Mouse (Mus musculus) layer of hippocampus, postnatal 36 days (tissue): ENCODE data around the gene Efcab1. TPM values are rescaled to one million over a fixed set of nuclear protein-coding genes. Genes with fewer than 3 reads are reported as not detected.
"Not testable (repeated sequence)": the region's sequence is repeated elsewhere in the genome, so short reads cannot be mapped to it uniquely, and the experiment has no call there.

ENCODE experiments used
- DNase-seq, 2 experiments: peaks; one replicate each; pipeline ENCODE4 v3.0.0; 2022
- total RNA-seq, 2 experiments: library from RNA; stranded (reverse); gene quantifications; 2 replicates each; pipeline ENCODE4 v1.2.3; 2021

Efcab1 gene
- 1 to 10 TPM; 7.2 to 7.9 TPM for total RNA-seq

GRCm38 (mm10) chr16:14906393-14907100 is at the start of gene Efcab1:
Efcab1 (plus strand) TSS chr16:14906606.
- peak; percentile 63 to 65 for DNase-seq

DNA sequence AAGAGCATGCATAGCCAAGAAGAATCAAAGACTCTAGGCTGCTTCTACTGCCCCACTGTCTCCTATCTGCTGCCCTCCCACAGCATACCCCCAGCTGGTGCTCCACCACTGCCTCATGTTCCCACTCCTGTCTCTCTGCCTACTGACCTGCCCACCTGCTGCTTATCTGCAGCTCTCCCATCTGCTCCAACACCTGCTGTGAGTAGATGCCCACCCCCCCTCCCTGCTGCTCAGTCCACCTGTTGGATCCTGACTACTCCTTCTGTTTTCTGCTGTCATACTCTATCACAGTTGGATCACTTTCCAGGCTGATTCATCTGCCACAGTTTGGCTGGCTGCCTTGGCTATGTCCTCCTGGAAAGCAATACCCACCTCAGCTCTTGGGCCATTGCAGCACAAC is 47.0 kb upstream of the Efcab1 start:
- DNase-seq = no peak

- DNase-seq = no peak
Observed at GRCm38 (mm10) chr16:14884916-14885315, 21.5 kb upstream of the Efcab1 start.

- no peak for DNase-seq
Observed at GRCm38 (mm10) chr16:14885372-14885771, 21.0 kb upstream of the Efcab1 start.

- DNase-seq = no peak
Observed at GRCm38 (mm10) chr16:14892492-14892891, 13.9 kb upstream of the Efcab1 start.

DNA sequence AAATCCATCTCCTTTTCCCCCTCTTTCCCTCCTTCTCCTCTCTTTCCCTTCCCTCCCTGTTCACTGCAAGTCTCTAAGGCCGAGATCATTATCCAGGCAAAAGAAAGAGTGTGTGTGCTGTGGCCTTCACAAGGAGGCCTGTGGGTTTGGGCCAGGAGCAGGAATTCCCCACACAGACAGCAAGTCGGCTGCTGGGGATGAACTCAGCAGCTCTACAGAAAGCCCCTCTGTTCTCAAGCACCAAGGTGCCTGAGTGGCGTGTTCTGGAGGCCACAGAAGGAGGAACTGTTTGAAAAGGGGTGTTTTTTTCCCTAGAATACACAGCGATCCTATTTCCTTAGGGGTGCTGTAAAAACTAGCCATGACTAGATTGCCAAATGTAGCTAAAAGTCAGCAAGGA is 12.5 kb upstream of the Efcab1 start:
- DNase-seq = no peak

DNA sequence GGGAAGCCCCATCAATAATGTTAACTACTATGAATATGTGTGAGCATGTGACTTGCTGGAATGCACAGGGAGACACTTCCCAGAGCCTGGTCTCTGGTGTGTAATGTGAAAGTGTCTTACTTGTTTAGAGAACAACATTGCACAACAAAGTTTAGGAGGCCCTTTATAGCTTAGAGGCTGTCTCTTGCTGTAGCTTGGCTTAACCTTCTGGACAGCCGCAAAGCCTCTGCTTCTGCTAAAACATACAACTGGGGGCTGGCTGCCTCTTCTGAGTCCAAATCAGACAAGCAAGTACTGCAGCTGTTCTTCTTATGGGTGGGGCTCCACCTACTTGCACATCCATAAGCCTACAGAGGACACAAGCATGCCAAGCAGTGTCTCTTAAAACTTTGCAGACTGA is 11.7 kb upstream of the Efcab1 start:
- no peak for DNase-seq

DNA sequence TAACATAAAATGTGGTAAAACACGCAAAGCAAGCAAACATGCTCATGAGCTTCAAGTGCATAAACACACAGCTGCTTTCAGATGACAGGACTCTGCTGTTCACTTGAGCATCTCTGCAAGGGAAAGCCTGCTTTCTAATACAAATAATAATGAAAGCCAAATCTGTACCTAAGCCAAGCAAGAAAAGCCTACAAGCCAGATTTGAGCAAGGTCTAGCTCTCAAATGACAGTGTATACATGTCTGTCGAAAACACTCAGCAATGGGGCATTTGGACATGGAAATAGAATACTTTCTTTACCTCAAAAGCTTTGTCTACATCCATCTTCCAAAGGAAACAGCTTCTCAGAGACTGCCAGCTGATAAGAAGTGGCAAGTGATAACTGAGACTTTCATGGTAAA is 10.9 kb upstream of the Efcab1 start:
- no peak for DNase-seq

DNA sequence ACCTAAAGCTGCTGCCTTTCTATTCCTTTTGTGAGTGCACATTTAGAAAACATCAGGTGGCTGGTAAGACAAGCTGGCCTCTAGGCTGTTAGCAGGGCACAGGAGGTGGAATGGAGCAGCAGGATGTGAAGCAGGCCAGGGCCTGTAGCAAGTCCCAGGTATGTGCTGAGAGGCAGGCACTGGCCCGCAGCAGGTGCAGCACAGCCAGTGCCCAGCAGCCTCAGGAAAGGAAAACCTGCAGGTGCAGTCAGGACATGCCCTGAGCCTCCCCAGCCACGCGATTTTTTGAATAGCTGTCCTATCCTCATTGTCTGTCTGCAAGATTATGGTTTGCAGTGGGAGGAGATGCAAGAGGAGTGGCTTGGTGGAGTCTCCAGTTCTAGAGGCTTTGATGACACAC is 24.3 kb downstream of the Efcab1 start:
- DNase-seq = not testable (repeated sequence)

GRCm38 (mm10) chr16:14936478-14937166 is 30.2 kb downstream of the Efcab1 start:
- DNase-seq = not testable (repeated sequence)

DNA sequence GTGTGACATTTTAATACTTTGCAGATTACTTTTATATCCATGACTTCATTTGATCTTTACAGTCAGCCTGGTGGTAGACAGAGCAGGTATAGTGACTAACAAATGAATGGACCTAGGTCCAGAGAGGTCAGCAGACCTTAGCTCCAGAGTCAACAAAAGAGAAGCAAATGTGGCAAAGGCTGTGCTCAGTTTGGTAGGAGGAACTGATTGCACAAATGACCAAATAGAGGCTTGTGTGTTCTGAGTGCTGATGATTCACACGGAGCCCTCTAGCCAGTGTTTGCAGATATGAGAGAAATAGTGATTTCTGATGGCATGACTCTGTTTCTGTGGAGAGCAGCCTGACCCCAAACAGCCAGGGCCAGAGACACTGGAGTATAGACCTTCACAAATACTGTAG is 33.1 kb downstream of the Efcab1 start:
- no peak for DNase-seq

GRCm38 (mm10) chr16:14939994-14940715 is 33.7 kb downstream of the Efcab1 start:
- DNase-seq = no peak

- no peak for DNase-seq
Observed at GRCm38 (mm10) chr16:14940898-14941297, 34.5 kb downstream of the Efcab1 start.

DNA sequence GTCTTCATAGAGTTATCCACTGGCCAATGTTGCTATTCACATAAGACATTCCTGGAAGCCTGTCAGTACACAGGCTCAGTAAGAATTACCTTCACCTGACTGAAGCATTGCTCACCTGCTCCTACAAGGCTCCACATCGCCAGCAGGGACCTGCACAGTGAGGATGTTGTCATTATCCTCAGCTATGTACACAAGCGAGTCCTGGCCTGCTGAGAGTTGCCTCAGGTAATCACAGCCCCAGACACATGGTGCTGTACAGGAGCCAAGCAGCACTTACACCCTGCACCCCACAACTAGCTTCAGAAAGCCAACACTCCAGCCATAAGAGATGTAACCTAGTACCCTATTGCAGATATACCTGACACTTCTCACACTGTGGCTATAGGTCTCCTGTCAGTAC is 37.1 kb downstream of the Efcab1 start:
- no peak for DNase-seq

DNA sequence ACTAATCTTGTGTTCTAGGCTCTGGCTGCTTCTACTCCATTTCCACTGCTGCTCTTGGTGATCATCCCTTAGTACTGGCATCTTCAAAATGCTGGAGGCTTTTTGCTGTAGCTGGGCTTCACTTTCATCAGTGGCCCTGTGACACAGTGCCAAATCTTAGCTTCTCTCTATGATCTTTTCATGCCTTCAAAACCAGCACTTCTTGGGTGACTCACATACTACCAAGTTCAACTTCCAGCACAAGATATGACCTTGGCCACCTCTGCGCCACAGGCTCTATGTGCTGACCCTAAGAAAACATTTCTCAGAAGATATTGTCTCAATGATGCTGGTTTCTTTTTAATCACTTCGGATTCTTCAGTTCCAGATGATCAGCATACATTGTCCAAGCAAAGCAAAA is 41.2 kb downstream of the Efcab1 start:
- DNase-seq = not testable (repeated sequence)

GRCm38 (mm10) chr16:14951894-14952293 is 45.5 kb downstream of the Efcab1 start:
- no peak for DNase-seq

DNA sequence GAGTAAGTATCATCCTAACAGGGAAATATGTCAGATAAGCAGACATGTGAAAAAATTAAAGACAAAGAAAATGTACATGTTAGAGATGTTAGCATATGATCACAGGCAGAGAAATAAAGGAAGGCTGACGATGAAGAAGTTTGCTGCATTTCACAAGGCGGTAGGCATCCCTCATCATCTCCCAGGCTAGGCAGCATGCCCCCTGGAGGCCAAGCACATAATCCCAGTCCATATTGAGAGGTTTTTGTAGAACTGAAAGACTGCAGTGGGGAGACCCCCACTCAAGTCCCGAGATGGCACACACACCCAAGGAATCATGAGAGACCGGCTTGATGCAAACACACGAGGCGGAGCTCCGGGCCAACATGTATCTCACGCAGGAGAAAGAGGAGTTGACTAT is 53.3 kb downstream of the Efcab1 start:
- no peak for DNase-seq

GRCm38 (mm10) chr16:14973696-14974095 is 67.3 kb downstream of the Efcab1 start:
- no peak for DNase-seq

DNA sequence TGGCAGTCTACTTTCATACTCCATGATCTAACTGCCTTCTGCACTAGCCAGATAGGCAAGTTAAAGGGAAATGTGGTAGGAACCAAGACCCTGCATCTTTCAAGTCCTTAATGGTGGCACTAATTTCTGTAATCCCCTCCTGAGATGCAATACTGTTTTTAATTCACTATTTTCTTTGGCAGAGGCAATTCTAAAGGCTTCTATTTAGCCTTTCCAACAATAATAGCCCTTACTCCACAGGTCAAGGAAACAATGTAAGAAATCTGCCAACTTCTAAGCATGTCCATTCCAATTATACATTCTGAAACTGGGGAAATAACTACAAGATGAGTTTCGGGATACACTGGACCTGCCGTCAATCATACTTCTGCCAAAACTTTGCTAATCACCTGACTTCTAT is 72.8 kb downstream of the Efcab1 start:
- no peak for DNase-seq

DNA sequence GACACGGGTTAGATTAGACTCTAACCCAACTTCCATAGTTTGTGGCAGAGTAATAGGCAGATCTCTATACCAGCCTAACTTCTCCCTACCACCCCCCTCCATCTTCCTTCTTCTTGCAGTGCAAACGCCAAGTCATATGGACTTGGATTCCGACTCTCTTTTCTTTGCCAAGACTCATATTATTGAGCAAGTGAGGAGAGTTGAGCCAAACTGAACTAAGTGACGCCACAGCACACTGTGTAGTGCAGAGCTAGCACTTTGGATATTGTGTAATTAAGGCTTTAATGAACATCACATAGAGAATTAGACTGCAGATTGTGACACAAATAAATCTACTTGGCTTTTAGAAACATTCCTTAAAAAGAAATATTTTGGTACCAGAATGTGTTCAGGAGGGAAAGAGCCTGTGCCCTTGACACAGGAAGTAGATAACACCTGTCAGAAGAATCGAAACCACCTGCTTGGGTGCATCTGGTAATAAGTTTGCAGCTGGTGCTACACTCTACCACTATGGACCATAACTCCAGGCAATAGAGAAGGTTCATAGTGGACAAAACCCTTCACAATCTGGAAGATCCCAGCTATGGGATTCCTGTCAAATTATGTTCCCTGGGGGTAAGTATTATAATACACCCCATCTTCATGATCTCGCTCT is 83.3 kb downstream of the Efcab1 start:
- no peak for DNase-seq

DNA sequence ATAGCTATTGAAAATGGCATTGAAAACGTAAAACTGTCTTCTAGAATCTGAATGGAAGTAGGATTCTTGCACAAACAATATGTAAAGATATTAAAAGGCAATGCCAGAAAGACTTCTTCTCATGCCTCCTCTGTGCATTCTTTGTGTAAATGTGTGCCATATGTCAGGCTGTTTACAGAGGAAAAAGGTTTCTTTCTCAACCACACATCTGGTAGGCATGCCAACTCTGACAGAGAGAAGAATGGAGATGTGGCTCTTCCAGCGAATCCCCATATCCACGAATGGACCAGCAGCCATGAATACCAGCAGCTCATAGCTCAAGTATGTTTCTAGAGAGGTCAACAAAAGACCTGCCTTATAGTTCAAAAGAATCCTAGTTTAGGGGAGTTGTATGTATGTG is 84.6 kb downstream of the Efcab1 start:
- no peak for DNase-seq

DNA sequence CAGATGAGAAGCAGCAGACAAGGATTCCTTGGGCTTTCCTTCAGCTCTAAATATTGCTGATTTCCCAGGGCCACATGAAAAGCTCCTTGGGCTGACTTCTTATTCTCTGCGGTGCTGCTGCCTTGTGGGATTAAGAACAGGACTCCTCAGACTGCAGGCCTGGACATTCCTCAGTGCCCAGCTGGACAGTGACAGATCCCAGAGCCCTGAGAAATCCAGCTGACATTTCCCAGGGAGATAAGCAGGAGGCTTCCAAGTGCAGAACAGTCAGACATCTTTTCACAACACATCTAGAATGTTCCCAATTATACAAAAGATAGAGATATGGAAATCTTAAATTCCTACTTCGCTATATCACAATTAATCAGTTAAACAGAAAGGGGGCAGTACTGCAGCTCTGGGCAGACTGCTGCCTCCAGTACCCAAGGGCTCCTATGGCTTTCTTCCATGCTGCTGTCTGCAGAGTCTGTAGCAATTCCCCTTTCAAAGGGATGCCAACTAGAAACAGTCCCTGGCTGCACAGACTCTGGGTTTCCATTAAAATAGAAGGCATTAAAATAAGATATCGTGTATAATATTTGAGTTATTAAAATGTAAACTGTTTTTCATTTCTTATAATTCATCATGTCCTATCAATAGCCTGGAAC is 86.2 kb downstream of the Efcab1 start:
- DNase-seq = no peak

GRCm38 (mm10) chr16:15014724-15015123 is 108.3 kb downstream of the Efcab1 start:
- DNase-seq = no peak
